Mouse (Mus musculus): ENCODE results near the gene Rmnd1. TPM values are rescaled to one million over a fixed set of nuclear protein-coding genes. Genes with fewer than 3 reads are reported as not detected.

Rmnd1 gene
- polyA plus RNA-seq, 1 experiment from 2014 or later: 92.9 TPM

DNA sequence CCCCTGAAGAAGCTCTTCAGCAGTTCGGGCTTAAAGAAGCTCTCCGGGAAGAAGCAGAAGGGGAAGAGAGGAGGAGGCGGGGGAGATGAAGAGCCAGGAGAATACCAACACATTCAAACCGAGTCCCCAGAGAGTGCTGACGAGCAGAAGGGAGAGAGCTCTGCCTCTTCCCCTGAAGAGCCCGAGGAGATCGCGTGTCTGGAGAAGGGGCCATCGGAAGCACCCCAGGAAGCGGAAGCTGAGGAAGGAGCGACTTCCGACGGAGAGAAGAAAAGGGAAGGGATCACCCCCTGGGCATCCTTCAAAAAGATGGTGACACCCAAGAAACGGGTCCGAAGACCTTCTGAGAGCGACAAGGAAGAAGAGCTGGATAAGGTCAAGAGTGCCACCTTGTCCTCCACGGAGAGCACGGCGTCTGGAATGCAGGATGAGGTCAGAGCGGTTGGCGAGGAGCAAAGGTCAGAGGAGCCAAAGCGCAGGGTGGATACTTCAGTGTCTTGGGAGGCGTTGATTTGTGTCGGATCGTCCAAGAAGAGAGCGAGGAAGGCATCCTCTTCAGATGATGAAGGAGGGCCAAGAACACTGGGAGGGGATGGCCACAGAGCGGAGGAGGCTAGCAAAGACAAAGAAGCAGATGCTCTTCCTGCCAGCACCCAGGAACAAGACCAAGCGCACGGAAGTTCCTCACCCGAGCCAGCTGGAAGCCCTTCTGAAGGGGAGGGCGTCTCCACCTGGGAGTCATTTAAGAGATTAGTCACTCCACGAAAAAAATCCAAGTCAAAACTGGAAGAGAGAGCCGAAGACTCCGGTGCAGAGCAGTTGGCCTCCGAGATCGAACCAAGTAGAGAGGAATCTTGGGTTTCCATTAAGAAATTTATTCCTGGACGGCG lies 77.6 kb downstream of the Rmnd1 start:
- Histone ChIP-seq H3K27me3 (replicated peaks) (no peaks in the 10 kb centered on the region), H3K4me1 (replicated peaks) (peaks cover 6% of the 10 kb centered on the region), H3K27ac (ENCODE audit: poor library complexity, severe bottlenecking) (no peak overlapping the region), H3K9ac (no peak overlapping the region), H3K4me3 (no peak overlapping the region), H3K36me3 (peaks cover 64% of the 10 kb centered on the region), H3K9me3 (replicated peaks) (no peaks in the 10 kb centered on the region), H3K4me2 (no peak overlapping the region)
- 82% methylated on average over 38 of the region's 38 CpGs for WGBS
- no peak for ATAC-seq (ENCODE audit: insufficient number of reproducible peaks, low FRiP score)

Other genes starting within 250 kb of the Rmnd1 start
- gene Akap12, start 166.0 kb downstream of the Rmnd1 start, polyA plus RNA-seq (2016; fragmentation: Nextera tagmentation; extraction: Ambion mirVana): 52.6 and 54.2 TPM in 2 replicates
- 13.4 and 14.2 TPM in 2 replicates for gene Zbtb2, start 44.3 kb downstream of the Rmnd1 start, polyA plus RNA-seq (2016; fragmentation: Nextera tagmentation; extraction: Ambion mirVana)
- 17.5 and 19.4 TPM in 2 replicates for gene Armt1, start 79 bp upstream of the Rmnd1 start, polyA plus RNA-seq (2016; fragmentation: Nextera tagmentation; extraction: Ambion mirVana)
- not detected in 2 replicates for gene Ccdc170, start 50.1 kb upstream of the Rmnd1 start, polyA plus RNA-seq (2016; fragmentation: Nextera tagmentation; extraction: Ambion mirVana)
- 1.00 and 1.2 TPM in 2 replicates for gene Esr1, start 179.2 kb upstream of the Rmnd1 start, polyA plus RNA-seq (2016; fragmentation: Nextera tagmentation; extraction: Ambion mirVana)